Mouse (Mus musculus) heart, embryonic 16.5 days (tissue): ENCODE results near the gene Dynlt1f. TPM values are rescaled to one million over a fixed set of nuclear protein-coding genes. Genes with fewer than 3 reads are reported as not detected.
"Not testable (repeated sequence)": the region's sequence is repeated elsewhere in the genome, so short reads cannot be mapped to it uniquely, and the experiment has no call there.

Experiments used
- ATAC-seq: fragments of 200-750 bp; cut with Nextera tagmentation; replicated peaks from 2 replicates; pipeline ENCODE4 v1.8.0; 2017; ENCODE audit warnings: moderate number of reproducible peaks; ENCODE audit not compliant: insufficient read depth, low FRiP score; ENCODE audit errors: extremely low read depth
- H3K27ac ChIP-seq: fragments of 300-500 bp; sonication (generic); 2 replicates; pipeline ENCODE4 v1.5.1; 2014; ENCODE audit warnings: mild to moderate bottlenecking, low read length, control low read depth, moderate library complexity
- H3K27me3 ChIP-seq: fragments of 300-500 bp; sonication (generic); 2 replicates; pipeline ENCODE4 v1.6.1; 2014; ENCODE audit warnings: low read length, mixed read lengths; ENCODE audit not compliant: control insufficient read depth, insufficient read depth
- H3K36me3 ChIP-seq: fragments of 300-500 bp; sonication (generic); 2 replicates; pipeline ENCODE4 v1.6.1; 2014; ENCODE audit not compliant: control insufficient read depth, insufficient read depth
- H3K4me1 ChIP-seq: fragments of 300-500 bp; sonication (generic); 2 replicates; pipeline ENCODE4 v1.6.1; 2014; ENCODE audit warnings: low read length, mixed read lengths; ENCODE audit not compliant: control insufficient read depth, insufficient read depth
- H3K4me2 ChIP-seq: fragments of 300-500 bp; sonication (generic); 2 replicates; pipeline ENCODE4 v1.6.1; 2014; ENCODE audit warnings: low read depth, mild to moderate bottlenecking, control low read depth, low read length
- H3K4me3 ChIP-seq: fragments of 300-500 bp; sonication (generic); 2 replicates; pipeline ENCODE4 v1.5.1; 2014; ENCODE audit warnings: mild to moderate bottlenecking, control low read depth, low read length
- H3K9ac ChIP-seq: fragments of 300-500 bp; sonication (generic); 2 replicates; pipeline ENCODE4 v1.6.1; 2014; ENCODE audit warnings: low read length, control low read depth
- H3K9me3 ChIP-seq: fragments of 300-500 bp; sonication (generic); replicated peaks from 2 replicates; pipeline ENCODE4 v1.6.1; 2016; ENCODE audit warnings: low read length; ENCODE audit not compliant: control insufficient read depth
- WGBS: fragments of 180-500 bp; shearing (Covaris S2); extraction: QIAGEN DNeasy Blood & Tissue Kit; methylation state at CpG from one replicate; pipeline ENCODE4 v1.1.7; 2014; 5-methylcytosine and 5-hydroxymethylcytosine counted together
- polyA plus RNA-seq: library from polyadenylated mRNA; unstranded; fragments of >200 nt; fragmentation: Nextera tagmentation; extraction: Ambion mirVana; gene quantifications from 2 replicates; pipeline ENCODE4 v1.2.1, GENCODE M21; 2015

Dynlt1f gene
- polyA plus RNA-seq, 1 experiment from 2014 or later = 181 TPM

DNA sequence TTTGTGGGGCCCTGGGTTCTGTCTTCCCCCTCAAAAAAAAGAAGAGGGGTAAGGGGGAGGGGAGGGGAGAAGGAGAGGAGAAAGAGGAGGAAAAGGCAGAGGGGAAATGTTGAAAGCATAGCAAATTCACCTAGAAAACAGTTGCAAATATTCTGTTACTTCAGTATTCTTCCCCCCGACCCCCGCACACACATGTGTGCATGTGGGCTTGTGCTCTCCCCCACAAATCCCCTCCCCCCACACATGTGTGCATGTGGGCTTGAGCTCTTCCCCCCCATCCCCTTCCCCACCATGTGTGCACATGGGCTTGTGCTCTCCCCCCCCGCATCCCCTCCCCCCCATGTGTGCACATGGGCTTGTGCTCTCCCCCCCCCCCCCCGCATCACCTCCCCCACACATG, 33.6 kb upstream of the Dynlt1f start:
- not testable (repeated sequence) for H3K9me3 ChIP-seq, ATAC-seq, H3K36me3 ChIP-seq, H3K27me3 ChIP-seq, H3K9ac ChIP-seq, H3K4me2 ChIP-seq, H3K27ac ChIP-seq, H3K4me3 ChIP-seq, H3K4me1 ChIP-seq
- 94% methylated on average over 2 of the region's 4 CpGs for WGBS

DNA sequence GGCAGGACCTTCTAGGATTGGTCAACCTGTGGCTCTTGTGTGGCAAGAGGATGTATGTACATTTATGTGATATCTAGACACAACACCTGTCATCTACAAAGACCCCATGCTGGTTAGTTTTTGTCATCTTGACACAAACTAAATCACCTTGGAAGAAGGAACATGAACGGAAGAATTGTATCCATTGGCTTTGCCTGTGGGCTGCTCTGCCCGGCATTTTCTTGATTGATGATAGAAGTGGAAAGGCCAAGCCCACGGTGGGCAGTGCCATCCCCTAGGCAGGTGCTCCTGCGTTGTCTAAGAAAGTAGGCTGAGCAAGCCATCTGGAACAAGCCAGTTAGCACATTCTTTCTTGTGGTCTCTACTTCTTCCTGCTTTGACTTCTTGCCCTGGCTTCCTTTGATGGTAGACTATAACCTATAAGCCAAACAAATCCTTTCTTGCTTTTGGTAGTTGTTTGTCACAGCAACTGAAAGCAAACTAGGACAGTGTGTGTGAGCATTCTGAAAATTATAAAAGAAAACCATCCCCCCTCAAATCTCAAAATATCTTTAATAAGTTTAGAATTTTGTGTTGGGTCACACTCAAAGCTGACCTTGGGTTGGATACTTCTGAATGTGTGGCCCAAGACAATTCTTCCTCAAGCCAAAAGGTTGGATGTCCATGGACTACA, 30.7 kb upstream of the Dynlt1f start:
- H3K4me2 ChIP-seq, H3K4me3 ChIP-seq, H3K36me3 ChIP-seq, H3K27ac ChIP-seq, H3K9me3 ChIP-seq, H3K27me3 ChIP-seq, H3K9ac ChIP-seq, H3K4me1 ChIP-seq, ATAC-seq: not testable (repeated sequence)
- WGBS = 92% methylated on average over 2 of the region's 4 CpGs

GRCm38 (mm10) chr17:6685288-6685818, 29.7 kb upstream of the Dynlt1f start:
- not testable (repeated sequence) for H3K4me3 ChIP-seq, H3K4me2 ChIP-seq, H3K9ac ChIP-seq, H3K4me1 ChIP-seq, H3K9me3 ChIP-seq, H3K36me3 ChIP-seq, H3K27ac ChIP-seq, H3K27me3 ChIP-seq
- WGBS = 38% methylated on average over 2 of the region's 8 CpGs
- peak; percentile 29 for ATAC-seq

DNA sequence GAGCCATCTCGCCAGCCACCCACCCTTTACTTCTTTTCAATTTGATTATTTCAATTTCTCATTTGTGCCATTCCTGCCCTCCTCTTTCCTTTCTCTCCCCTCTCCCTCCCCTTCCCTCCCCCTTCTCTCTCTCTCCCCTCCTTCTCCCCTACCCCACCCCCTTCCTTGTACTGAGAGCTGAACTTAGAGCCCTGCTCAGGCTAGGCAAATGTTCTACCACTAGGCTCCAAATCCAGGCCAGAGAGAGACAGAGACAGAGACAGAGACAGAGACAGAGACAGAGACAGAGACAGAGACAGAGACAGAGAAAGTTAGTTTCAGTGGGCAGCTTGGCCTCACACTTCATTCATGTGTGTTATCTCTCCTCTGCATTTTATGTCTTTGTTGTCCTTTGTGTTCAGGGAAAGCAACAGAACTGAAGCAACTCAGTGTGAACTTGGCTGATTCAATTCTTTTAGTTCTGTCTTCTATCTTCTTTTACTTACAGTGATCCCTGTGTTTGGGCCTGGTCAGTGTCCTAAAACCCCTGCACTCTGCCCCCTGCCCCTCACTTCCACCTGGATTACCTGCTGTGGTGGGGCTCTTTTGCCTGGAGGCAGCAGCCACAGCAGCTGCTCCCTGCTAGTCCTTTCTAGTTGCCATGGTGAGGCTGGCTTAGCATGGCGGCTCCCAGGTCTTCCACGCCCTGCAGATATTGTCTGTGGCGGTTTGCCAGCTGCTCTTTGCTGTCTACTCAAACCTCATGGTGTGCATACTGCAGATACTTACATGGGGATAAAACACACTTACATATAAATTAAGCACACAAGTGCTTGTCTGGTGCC, 29.0 kb upstream of the Dynlt1f start:
- not testable (repeated sequence) for H3K4me2 ChIP-seq, H3K9me3 ChIP-seq, H3K27me3 ChIP-seq, H3K9ac ChIP-seq, H3K27ac ChIP-seq, H3K36me3 ChIP-seq, H3K4me3 ChIP-seq, H3K4me1 ChIP-seq
- WGBS = no CpG with 5 or more reads among the region's 4 CpGs
- ATAC-seq = peak; percentile 77

DNA sequence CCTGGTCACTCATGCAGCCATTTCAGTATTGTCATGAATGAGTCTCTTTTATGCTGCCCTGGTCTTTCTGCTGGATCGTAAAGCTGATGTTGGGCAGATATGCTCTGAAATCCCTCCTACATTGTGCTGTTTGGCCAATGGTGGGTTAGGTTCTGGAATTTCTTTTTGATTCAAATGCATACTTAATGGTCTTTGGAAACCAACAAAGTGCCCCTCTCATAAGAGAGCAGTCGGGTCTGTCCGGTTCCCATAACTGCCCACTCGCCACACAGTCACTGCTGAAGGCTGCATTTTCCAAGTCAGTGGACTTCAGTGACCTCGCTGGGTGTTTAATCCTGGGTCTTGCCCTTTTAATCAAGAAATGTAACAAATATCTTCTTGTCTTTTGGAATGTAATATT, 28.0 kb upstream of the Dynlt1f start:
- H3K9ac ChIP-seq, ATAC-seq, H3K4me2 ChIP-seq, H3K27ac ChIP-seq, H3K27me3 ChIP-seq, H3K9me3 ChIP-seq, H3K36me3 ChIP-seq, H3K4me3 ChIP-seq, H3K4me1 ChIP-seq: not testable (repeated sequence)
- no CpG with 5 or more reads among the region's 5 CpGs for WGBS

DNA sequence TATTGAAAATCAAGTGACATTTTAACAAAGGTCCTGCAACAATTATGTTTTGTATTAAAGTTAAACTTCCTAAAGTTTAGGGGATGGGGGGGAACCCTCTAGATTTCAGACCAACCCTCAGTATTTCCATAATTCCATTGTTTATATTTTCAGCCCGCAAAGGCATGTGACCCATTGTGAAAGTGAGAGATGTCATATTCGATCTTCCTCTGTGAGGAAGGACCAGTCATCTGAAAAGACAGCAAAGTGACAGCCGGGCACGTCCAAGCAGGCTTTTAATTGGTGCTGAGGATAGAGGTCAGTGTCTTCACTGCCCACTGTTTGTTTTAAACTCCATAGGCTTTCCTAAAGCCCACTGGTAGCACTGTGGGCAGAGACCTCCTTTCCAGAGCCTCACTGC, 26.0 kb upstream of the Dynlt1f start:
- not testable (repeated sequence) for H3K36me3 ChIP-seq, ATAC-seq, H3K9me3 ChIP-seq, H3K4me3 ChIP-seq, H3K27me3 ChIP-seq, H3K4me1 ChIP-seq, H3K4me2 ChIP-seq, H3K27ac ChIP-seq, H3K9ac ChIP-seq
- 73% methylated on average over 4 of the region's 4 CpGs for WGBS

- ATAC-seq, H3K36me3 ChIP-seq, H3K9me3 ChIP-seq, H3K4me1 ChIP-seq, H3K4me2 ChIP-seq, H3K4me3 ChIP-seq, H3K27me3 ChIP-seq, H3K9ac ChIP-seq, H3K27ac ChIP-seq: not testable (repeated sequence)
- 80% methylated on average over 1 of the region's 2 CpGs for WGBS
Measured at GRCm38 (mm10) chr17:6678063-6678462, 22.4 kb upstream of the Dynlt1f start.

- H3K36me3 ChIP-seq, H3K4me1 ChIP-seq, H3K27ac ChIP-seq, ATAC-seq, H3K4me3 ChIP-seq, H3K4me2 ChIP-seq, H3K9me3 ChIP-seq, H3K9ac ChIP-seq, H3K27me3 ChIP-seq: not testable (repeated sequence)
- WGBS = 48% methylated on average over 5 of the region's 5 CpGs
Measured at GRCm38 (mm10) chr17:6674297-6674696, 18.6 kb upstream of the Dynlt1f start.

GRCm38 (mm10) chr17:6668522-6668921, 12.8 kb upstream of the Dynlt1f start:
- H3K27ac ChIP-seq, H3K27me3 ChIP-seq, H3K9me3 ChIP-seq, H3K4me1 ChIP-seq, H3K36me3 ChIP-seq, ATAC-seq, H3K4me3 ChIP-seq, H3K4me2 ChIP-seq, H3K9ac ChIP-seq: not testable (repeated sequence)
- no CpG with 5 or more reads among the region's 6 CpGs for WGBS
